Mouse (Mus musculus): Measurements from ENCODE around the gene Ncbp3. TPM values are rescaled to one million over a fixed set of nuclear protein-coding genes. Genes with fewer than 3 reads are reported as not detected.

The Ncbp3 gene
- polyA plus RNA-seq, 1 experiment: 2.0 TPM

- no peaks in the 10 kb centered on the region for H3K27me3 ChIP-seq (ENCODE audit: control insufficient read depth, insufficient read depth, low read length)
- TF ChIP-seq CTCF (IDR thresholded peaks at IDR 0.05; ENCODE audit: extremely low read depth, insufficient read depth, insufficient read length, insufficient replicate concordance): no peak
- no peak for TF ChIP-seq POLR2A (IDR thresholded peaks at IDR 0.05; ENCODE audit: low read depth, low read length)
- no peak overlapping the region for H3K27ac ChIP-seq (ENCODE audit: insufficient read depth, low read length)
- DNase-seq (ENCODE audit: low read depth in 1 of 2, low spot score in 2 of 2): no peak
- no peaks in the 10 kb centered on the region for H3K36me3 ChIP-seq (ENCODE audit: control insufficient read depth, insufficient read depth, low read length)
- no peak overlapping the region for H3K4me3 ChIP-seq (ENCODE audit: extremely low read depth, insufficient read depth, insufficient read length)
- WGBS: 79% methylated on average over 6 of the region's 6 CpGs
- peaks cover 6% of the 10 kb centered on the region; the same call in 1 of the 2 replicates for H3K4me1 ChIP-seq (ENCODE audit: control insufficient read depth, insufficient read depth, insufficient read length)
Measured at GRCm38 (mm10) chr11:73044229-73044755, 3.3 kb upstream of the Ncbp3 start.

- TF ChIP-seq CTCF (IDR thresholded peaks at IDR 0.05; ENCODE audit: extremely low read depth, insufficient read depth, insufficient read length, insufficient replicate concordance) (no peak), POLR2A (IDR thresholded peaks at IDR 0.05; ENCODE audit: low read depth, low read length) (no peak)
- Histone ChIP-seq H3K4me1 (ENCODE audit: control insufficient read depth, insufficient read depth, insufficient read length) (peaks cover 6% of the 10 kb centered on the region; the same call in 1 of the 2 replicates), H3K4me3 (ENCODE audit: extremely low read depth, insufficient read depth, insufficient read length) (no peak overlapping the region), H3K27ac (ENCODE audit: insufficient read depth, low read length) (no peak overlapping the region), H3K27me3 (ENCODE audit: control insufficient read depth, insufficient read depth, low read length) (no peaks in the 10 kb centered on the region), H3K36me3 (ENCODE audit: control insufficient read depth, insufficient read depth, low read length) (no peaks in the 10 kb centered on the region)
- DNase-seq (ENCODE audit: low read depth in 1 of 2, low spot score in 2 of 2): no peak
- 71% methylated on average over 4 of the region's 4 CpGs for WGBS
Measured at GRCm38 (mm10) chr11:73044789-73045188, 2.8 kb upstream of the Ncbp3 start.

GRCm38 (mm10) chr11:73048030-73048876 lies 670 bp downstream of the Ncbp3 start:
- peaks cover 4% of the 10 kb centered on the region; the same call in 1 of the 2 replicates for H3K36me3 ChIP-seq (ENCODE audit: control insufficient read depth, insufficient read depth, low read length)
- TF ChIP-seq CTCF (IDR thresholded peaks at IDR 0.05; ENCODE audit: extremely low read depth, insufficient read depth, insufficient read length, insufficient replicate concordance): no peak
- no peak for TF ChIP-seq POLR2A (IDR thresholded peaks at IDR 0.05; ENCODE audit: low read depth, low read length)
- H3K4me1 ChIP-seq (ENCODE audit: control insufficient read depth, insufficient read depth, insufficient read length): peaks cover 6% of the 10 kb centered on the region; the same call in 1 of the 2 replicates
- no peaks in the 10 kb centered on the region for H3K27me3 ChIP-seq (ENCODE audit: control insufficient read depth, insufficient read depth, low read length)
- WGBS: 2% methylated on average over 55 of the region's 55 CpGs
- DNase-seq (ENCODE audit: low read depth in 1 of 2, low spot score in 2 of 2): peak in 1 of 2 experiments; percentile 52
- peak overlapping the region; percentile 82 for H3K4me3 ChIP-seq (ENCODE audit: extremely low read depth, insufficient read depth, insufficient read length)
- H3K27ac ChIP-seq (ENCODE audit: insufficient read depth, low read length): peak overlapping the region; percentile 90

GRCm38 (mm10) chr11:73049335-73049734 lies 1.8 kb downstream of the Ncbp3 start:
- H3K27ac ChIP-seq (ENCODE audit: insufficient read depth, low read length): no peak overlapping the region
- H3K27me3 ChIP-seq (ENCODE audit: control insufficient read depth, insufficient read depth, low read length): no peaks in the 10 kb centered on the region
- H3K36me3 ChIP-seq (ENCODE audit: control insufficient read depth, insufficient read depth, low read length): peaks cover 11% of the 10 kb centered on the region
- TF ChIP-seq CTCF (IDR thresholded peaks at IDR 0.05; ENCODE audit: extremely low read depth, insufficient read depth, insufficient read length, insufficient replicate concordance) (peak; percentile 62; the same call in 1 of the 2 replicates), POLR2A (IDR thresholded peaks at IDR 0.05; ENCODE audit: low read depth, low read length) (no peak)
- DNase-seq (ENCODE audit: low read depth in 1 of 2, low spot score in 2 of 2): peak; percentile 28 to 53
- 18% methylated on average over 4 of the region's 4 CpGs for WGBS
- peaks cover 6% of the 10 kb centered on the region; the same call in 1 of the 2 replicates for H3K4me1 ChIP-seq (ENCODE audit: control insufficient read depth, insufficient read depth, insufficient read length)
- no peak overlapping the region for H3K4me3 ChIP-seq (ENCODE audit: extremely low read depth, insufficient read depth, insufficient read length)

DNA sequence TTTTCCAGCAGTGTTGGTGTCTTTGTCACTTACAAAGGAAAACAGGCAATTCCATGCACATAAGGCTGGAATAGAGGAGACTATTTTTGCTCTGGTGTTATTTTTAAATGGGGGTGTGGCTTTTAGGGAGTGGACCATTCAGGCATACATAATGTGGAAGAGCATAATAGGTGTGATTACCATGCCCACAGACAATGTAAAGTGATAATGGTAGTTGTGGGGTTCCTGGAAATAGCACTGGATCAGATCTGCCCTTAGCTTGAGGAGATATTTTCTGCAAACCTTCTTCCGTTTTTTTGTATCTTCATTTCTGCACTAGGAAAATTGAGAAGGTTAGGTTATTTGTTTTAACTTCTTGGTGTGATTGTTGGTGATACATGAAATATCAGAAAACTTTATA lies 5.2 kb downstream of the Ncbp3 start:
- Histone ChIP-seq H3K4me1 (ENCODE audit: control insufficient read depth, insufficient read depth, insufficient read length) (peaks cover 6% of the 10 kb centered on the region; the same call in 1 of the 2 replicates), H3K27me3 (ENCODE audit: control insufficient read depth, insufficient read depth, low read length) (no peaks in the 10 kb centered on the region), H3K4me3 (ENCODE audit: extremely low read depth, insufficient read depth, insufficient read length) (no peak overlapping the region), H3K27ac (ENCODE audit: insufficient read depth, low read length) (no peak overlapping the region), H3K36me3 (ENCODE audit: control insufficient read depth, insufficient read depth, low read length) (peaks cover 20% of the 10 kb centered on the region)
- WGBS: 94% methylated on average over 1 of the region's 1 CpGs
- TF ChIP-seq CTCF (IDR thresholded peaks at IDR 0.05; ENCODE audit: extremely low read depth, insufficient read depth, insufficient read length, insufficient replicate concordance) (no peak), POLR2A (IDR thresholded peaks at IDR 0.05; ENCODE audit: low read depth, low read length) (no peak)
- DNase-seq (ENCODE audit: low read depth in 1 of 2, low spot score in 2 of 2): no peak

GRCm38 (mm10) chr11:73057701-73058100 lies 10.1 kb downstream of the Ncbp3 start:
- Histone ChIP-seq H3K4me1 (ENCODE audit: control insufficient read depth, insufficient read depth, insufficient read length) (no peaks in the 10 kb centered on the region), H3K27ac (ENCODE audit: insufficient read depth, low read length) (no peak overlapping the region), H3K36me3 (ENCODE audit: control insufficient read depth, insufficient read depth, low read length) (peaks cover 20% of the 10 kb centered on the region), H3K4me3 (ENCODE audit: extremely low read depth, insufficient read depth, insufficient read length) (no peak overlapping the region), H3K27me3 (ENCODE audit: control insufficient read depth, insufficient read depth, low read length) (no peaks in the 10 kb centered on the region)
- no peak for TF ChIP-seq CTCF (IDR thresholded peaks at IDR 0.05; ENCODE audit: extremely low read depth, insufficient read depth, insufficient read length, insufficient replicate concordance)
- no peak for TF ChIP-seq POLR2A (IDR thresholded peaks at IDR 0.05; ENCODE audit: low read depth, low read length)
- 81% methylated on average over 5 of the region's 5 CpGs for WGBS
- no peak for DNase-seq (ENCODE audit: low read depth in 1 of 2, low spot score in 2 of 2)
